Mouse (Mus musculus) brain, embryonic 14.5 days (tissue): ENCODE results near the gene Atf5. TPM values are rescaled to one million over a fixed set of nuclear protein-coding genes. Genes with fewer than 3 reads are reported as not detected.

Experiments
- DNase-seq: peaks from one replicate; pipeline ENCODE4 v3.0.0-alpha.2; 2011; ENCODE audit warnings: low read depth
- CTCF ChIP-seq: fragments of 200-500 bp; IDR thresholded peaks from 2 replicates; pipeline ENCODE4 v1.5.1; 2012; ENCODE audit warnings: inconsistent platforms, mild to moderate bottlenecking, moderate library complexity, borderline replicate concordance; ENCODE audit not compliant: insufficient read depth, insufficient read length; ENCODE audit errors: extremely low read depth
- POLR2A ChIP-seq: fragments of 200-500 bp; IDR thresholded peaks from 2 replicates; pipeline ENCODE4 v1.6.1; 2012; ENCODE audit warnings: mild to moderate bottlenecking, inconsistent platforms, borderline replicate concordance; ENCODE audit not compliant: poor library complexity, insufficient read depth, insufficient read length, severe bottlenecking; ENCODE audit errors: extremely low read depth
- polyA plus RNA-seq: library from polyadenylated mRNA; depleted of rRNA; stranded (reverse); fragments of >200 nt; gene quantifications from 2 replicates; pipeline ENCODE4 v1.2.3, GENCODE M21; 2012; rRNA removed

Atf5 gene
- polyA plus RNA-seq: 24.8 and 36.4 TPM in 2 replicates

- TF ChIP-seq CTCF (no peak), POLR2A (no peak)
- DNase-seq: peak; percentile 63
These were observed at the start of gene Atf5 for GRCm38 (mm10) chr7:44816470-44817021. TSS of gene Atf5 (minus strand) at chr7:44816658.

- TF ChIP-seq CTCF (no peak), POLR2A (no peak)
- no peak for DNase-seq
These were observed 48.4 kb upstream of the Atf5 start for GRCm38 (mm10) chr7:44864595-44865542.

GRCm38 (mm10) chr7:44863982-44864494, 47.6 kb upstream of the Atf5 start:
- DNase-seq: no peak
- no peak for TF ChIP-seq POLR2A
- TF ChIP-seq CTCF: no peak

GRCm38 (mm10) chr7:44863210-44863609, 46.8 kb upstream of the Atf5 start:
- DNase-seq: no peak
- TF ChIP-seq POLR2A: no peak
- TF ChIP-seq CTCF: no peak

- no peak for TF ChIP-seq POLR2A
- TF ChIP-seq CTCF: no peak
- DNase-seq: no peak
These were observed 46.0 kb upstream of the Atf5 start for GRCm38 (mm10) chr7:44862434-44862833.

- no peak for DNase-seq
- TF ChIP-seq POLR2A (no peak), CTCF (no peak)
These were observed 45.0 kb upstream of the Atf5 start for GRCm38 (mm10) chr7:44861429-44861816.

GRCm38 (mm10) chr7:44860576-44861428, 44.3 kb upstream of the Atf5 start:
- DNase-seq: peak; percentile 73

GRCm38 (mm10) chr7:44859896-44860295, 43.4 kb upstream of the Atf5 start:
- DNase-seq: no peak

More at GRCm38 (mm10) chr7:44860576-44861428, 44.3 kb upstream of the Atf5 start:
- TF ChIP-seq POLR2A (no peak), CTCF (peak; percentile 93)

GRCm38 (mm10) chr7:44857905-44858304, 41.4 kb upstream of the Atf5 start:
- TF ChIP-seq POLR2A (no peak), CTCF (no peak)
- DNase-seq: no peak

More at GRCm38 (mm10) chr7:44859896-44860295, 43.4 kb upstream of the Atf5 start:
- TF ChIP-seq POLR2A (no peak), CTCF (no peak)

GRCm38 (mm10) chr7:44857042-44857552, 40.6 kb upstream of the Atf5 start, which contains the start of gene Pnkp:
TSS of gene Pnkp (plus strand) at chr7:44857139.
- TF ChIP-seq POLR2A (peak; percentile 33; the same call in 1 of the 2 replicates), CTCF (no peak; the same call in 1 of the 2 replicates)
- DNase-seq: peak; percentile 96
